ENCODE assay signal across 9 mouse cellular contexts in genomic region chr12:30890067-30890466, GRCm38 (mm10). TPM values are rescaled to one million over a fixed set of nuclear protein-coding genes. Genes with fewer than 3 reads are reported as not detected.
DNase-seq lines count a peak whose midpoint lies in the region; ATAC-seq and TF ChIP-seq lines count a peak whose summit lies in the region.
"Had no signal": no experiment of that assay in that cellular context is flagged by ENCODE, and none has a peak within 500 bp of the region (broad histone marks: within the 10 kb centered on the region; RNA-seq: fewer than 3 reads in every experiment).

No protein-coding gene starts in this region.

- WGBS in heart, adult 2 months: 36% methylated on average over 5 of the region's 5 CpGs
- 31% methylated on average over 5 of the region's 5 CpGs for WGBS in heart, embryonic 11.5 days (ENCODE audit: insufficient replicate concordance)
- 42% methylated on average over 5 of the region's 5 CpGs for WGBS in hindbrain, embryonic 13.5 days
- 36% methylated on average over 5 of the region's 5 CpGs for WGBS in lung, adult 2 months

- H3K4me1 ChIP-seq in heart, adult 2 months (ENCODE audit: control insufficient read depth, insufficient read depth, low read length): no peaks in the 10 kb centered on the region; the same call in 1 of the 2 replicates
- H3K4me1 ChIP-seq in heart, embryonic 11.5 days (ENCODE audit: control insufficient read depth, insufficient read depth, low read length): no peaks in the 10 kb centered on the region
- H3K4me1 ChIP-seq in hindbrain, embryonic 13.5 days (replicated peaks): no peaks in the 10 kb centered on the region
- no peaks in the 10 kb centered on the region for H3K4me1 ChIP-seq in lung, adult 2 months (ENCODE audit: control insufficient read depth, insufficient read depth, low read length)

- H3K79me2 ChIP-seq in heart, adult 2 months (replicated peaks; ENCODE audit: control insufficient read depth, insufficient read depth, low read length): no peaks in the 10 kb centered on the region

- TF ChIP-seq CTCF in heart, adult 2 months (IDR thresholded peaks at IDR 0.05): peak; percentile 82
- TF ChIP-seq CTCF in layer of hippocampus, adult 2 months (conservative IDR thresholded peaks at IDR 0.05): peak; percentile 88
- 0 out of 2 replicates have a peak, but pooled peaks have one; percentile 16 for TF ChIP-seq CTCF in lung, adult 2 months (IDR thresholded peaks at IDR 0.05; ENCODE audit: insufficient read depth, low read length)

- no peak for ATAC-seq in heart, embryonic 11.5 days (replicated peaks; ENCODE audit: insufficient number of reproducible peaks, low FRiP score, low TSS enrichment)
- ATAC-seq in hindbrain, embryonic 13.5 days (ENCODE audit: low FRiP score): peak; percentile 65; the same call in 1 of the 2 replicates

- H3K4me3 ChIP-seq in heart, adult 2 months: no peak overlapping the region
- H3K4me3 ChIP-seq in heart, embryonic 11.5 days (ENCODE audit: low read depth, low read length): no peak overlapping the region
- H3K4me3 ChIP-seq in hindbrain, embryonic 13.5 days: no peak overlapping the region
- H3K4me3 ChIP-seq in layer of hippocampus, adult 2 months: no peak overlapping the region
- no peak overlapping the region for H3K4me3 ChIP-seq in lung, adult 2 months (replicated peaks; ENCODE audit: extremely low read depth, low read depth, low read length)

- H3K36me3 ChIP-seq in heart, adult 2 months (ENCODE audit: control insufficient read depth, insufficient read depth, low read length): no peaks in the 10 kb centered on the region
- H3K36me3 ChIP-seq in heart, embryonic 11.5 days (ENCODE audit: control insufficient read depth, insufficient read depth, low read length): no peaks in the 10 kb centered on the region
- peaks cover 10% of the 10 kb centered on the region for H3K36me3 ChIP-seq in hindbrain, embryonic 13.5 days

- no peak overlapping the region for H3K4me2 ChIP-seq in heart, embryonic 11.5 days
- H3K4me2 ChIP-seq in hindbrain, embryonic 13.5 days: no peak overlapping the region

- DNase-seq in heart, adult 2 months: peak; percentile 27 to 37
- DNase-seq in adrenal gland, adult 2 months: peak; percentile 63
- peak; percentile 44 for DNase-seq in embryo, embryonic 9.5 days (ENCODE audit: extremely low spot score)
- peak; percentile 51 to 75 for DNase-seq in layer of hippocampus, adult 2 months (ENCODE audit: low spot score in 2 of 2)
- DNase-seq in lung, adult 2 months: peak; percentile 31
- peak; percentile 87 for DNase-seq in retina, embryonic 14.5 days (ENCODE audit: low spot score)

- TF ChIP-seq POLR2A in heart, adult 2 months (IDR thresholded peaks at IDR 0.05; ENCODE audit: insufficient read depth, low read depth, low read length): no peak
- TF ChIP-seq POLR2A in lung, adult 2 months (IDR thresholded peaks at IDR 0.05; ENCODE audit: borderline replicate concordance, extremely low read depth, low read depth, low read length): no peak

- H3K27ac ChIP-seq in heart, adult 2 months: no peak overlapping the region
- no peak overlapping the region for H3K27ac ChIP-seq in heart, embryonic 11.5 days (ENCODE audit: low read depth, low read length)
- no peak overlapping the region for H3K27ac ChIP-seq in hindbrain, embryonic 13.5 days
- H3K27ac ChIP-seq in layer of hippocampus, adult 2 months: no peak overlapping the region

- TF ChIP-seq EP300 in heart, adult 2 months (IDR thresholded peaks at IDR 0.05; ENCODE audit: insufficient read depth, low read depth, low read length): no peak

- H3K27me3 ChIP-seq in heart, adult 2 months (ENCODE audit: control insufficient read depth, insufficient read depth, low read length): peaks cover 2% of the 10 kb centered on the region; the same call in 1 of the 2 replicates
- H3K27me3 ChIP-seq in heart, embryonic 11.5 days (ENCODE audit: control insufficient read depth, insufficient read depth, low read length): peaks cover 27% of the 10 kb centered on the region
- peaks cover 23% of the 10 kb centered on the region for H3K27me3 ChIP-seq in hindbrain, embryonic 13.5 days

- no peak overlapping the region for H3K9ac ChIP-seq in heart, adult 2 months (ENCODE audit: low read depth, low read length)
- no peak overlapping the region for H3K9ac ChIP-seq in heart, embryonic 11.5 days (ENCODE audit: low read depth, low read length)
- no peak overlapping the region for H3K9ac ChIP-seq in hindbrain, embryonic 13.5 days

- intact Hi-C loops in heart, adult 2 months (cut with DNase I): loop anchor here (1.0 kb wide), 1 partner anchor 293 kb away; no protein-coding TSS in a partner anchor

- H3K9me3 ChIP-seq in heart, embryonic 11.5 days (replicated peaks; ENCODE audit: control insufficient read depth, low read length): no peaks in the 10 kb centered on the region
- no peaks in the 10 kb centered on the region for H3K9me3 ChIP-seq in hindbrain, embryonic 13.5 days

RNA-seq across cellular contexts. Expression of gene Alkal2, which starts 5.9 kb away (rescaled TPM):
- 1 to 10 TPM in 1 of 2 experiments, under 1 TPM in 1; 0.73 to 1.8 TPM for total RNA-seq in heart, adult 2 months (2021)
- 0.47 and 0.70 TPM in 2 replicates for polyA plus RNA-seq in heart, adult 2 months (2012; rRNA removed)
- polyA plus RNA-seq in heart, embryonic 11.5 days (2014; fragmentation: Nextera tagmentation; extraction: Ambion mirVana): 0.26 TPM in 1 of 2 replicates, not detected in the other
- total RNA-seq in adrenal gland, adult 2 months (2021): under 1 TPM in 1 of 2 experiments, not detected in 1; 0.24 TPM
- 0.33 and 0.85 TPM in 2 replicates for polyA plus RNA-seq in adrenal gland, adult 2 months (2012; rRNA removed)
- polyA plus RNA-seq in hindbrain, embryonic 13.5 days (2015; fragmentation: Nextera tagmentation; extraction: Ambion mirVana): 0.45 TPM in 1 of 2 replicates, not detected in the other
- total RNA-seq in layer of hippocampus, adult 2 months (2021): 1 to 10 TPM; 3.2 to 4.6 TPM
- 0.14 and 0.24 TPM in 2 replicates for polyA plus RNA-seq in lung, adult 2 months (2012; rRNA removed)
- polyA plus RNA-seq: large intestine, adult 2 months had no signal

RNA-seq across cellular contexts. Expression of gene Acp1, which starts 21.3 kb away (rescaled TPM):
- total RNA-seq in heart, adult 2 months (2021): 10 to 100 TPM; 29.4 to 31.6 TPM
- polyA plus RNA-seq in heart, adult 2 months (2012; rRNA removed): 4.7 and 8.6 TPM in 2 replicates
- polyA plus RNA-seq in heart, embryonic 11.5 days (2014; fragmentation: Nextera tagmentation; extraction: Ambion mirVana): 135 and 149 TPM in 2 replicates
- 10 to 100 TPM; 51.4 to 56.8 TPM for total RNA-seq in adrenal gland, adult 2 months (2021)
- 2.5 and 6.5 TPM in 2 replicates for polyA plus RNA-seq in adrenal gland, adult 2 months (2012; rRNA removed)
- 133 and 136 TPM in 2 replicates for polyA plus RNA-seq in hindbrain, embryonic 13.5 days (2015; fragmentation: Nextera tagmentation; extraction: Ambion mirVana)
- 10 to 100 TPM; 57.7 to 63.0 TPM for total RNA-seq in layer of hippocampus, adult 2 months (2021)
- polyA plus RNA-seq in lung, adult 2 months (2012; rRNA removed): 5.0 and 12.1 TPM in 2 replicates

RNA-seq across cellular contexts. Expression of gene Sh3yl1, which starts 21.4 kb away (rescaled TPM):
- total RNA-seq in heart, adult 2 months (2021): 1 to 10 TPM; 1.5 to 2.0 TPM
- polyA plus RNA-seq in heart, adult 2 months (2012; rRNA removed): 0.82 and 0.88 TPM in 2 replicates
- 11.7 and 13.0 TPM in 2 replicates for polyA plus RNA-seq in heart, embryonic 11.5 days (2014; fragmentation: Nextera tagmentation; extraction: Ambion mirVana)
- total RNA-seq in adrenal gland, adult 2 months (2021): 1 to 10 TPM; 2.8 to 3.9 TPM
- 0.13 and 0.40 TPM in 2 replicates for polyA plus RNA-seq in adrenal gland, adult 2 months (2012; rRNA removed)
- 50.8 and 52.0 TPM in 2 replicates for polyA plus RNA-seq in hindbrain, embryonic 13.5 days (2015; fragmentation: Nextera tagmentation; extraction: Ambion mirVana)
- 10 to 100 TPM; 11.0 TPM for total RNA-seq in layer of hippocampus, adult 2 months (2021)
- polyA plus RNA-seq in lung, adult 2 months (2012; rRNA removed): 1.4 and 2.6 TPM in 2 replicates

Comparison
In these comparisons a context has a peak if more than half of its experiments do, and no peak if none do; other contexts are left out.
1. RNA of gene Acp1, which starts 21.3 kb away (polyA plus RNA-seq): 135 to 149 TPM in heart, embryonic 11.5 days and 133 to 136 TPM in hindbrain, embryonic 13.5 days; 5.0 to 12.1 TPM in lung, adult 2 months, 2.5 to 6.5 TPM in adrenal gland, adult 2 months and 4.7 to 8.6 TPM in heart, adult 2 months; every median in the first group is over 10 times any median in the second.
2. DNase-seq: peak in every context shown above with its lines; median percentile 87 in retina, embryonic 14.5 days; 63 in adrenal gland, adult 2 months; 63 in layer of hippocampus, adult 2 months; 44 in embryo, embryonic 9.5 days; 32 in heart, adult 2 months; 31 in lung, adult 2 months.
3. CTCF ChIP-seq: peak in every context shown above with its lines; median percentile 88 in layer of hippocampus, adult 2 months; 82 in heart, adult 2 months; 16 in lung, adult 2 months.